Mouse (Mus musculus) heart, adult 11 months (tissue): ENCODE data around the gene Cirbp.

Source experiments
- DNase-seq: peaks from one replicate; pipeline ENCODE4 v3.0.0; 2022

Gene Cirbp

GRCm38 (mm10) chr10:80165392-80166128 is at the start of gene Cirbp:
Gene Cirbp (plus strand): TSS chr10:80165985.
- peak; percentile 97 for DNase-seq

GRCm38 (mm10) chr10:80116563-80116926 is 49.2 kb upstream of the Cirbp start:
- no peak for DNase-seq

- DNase-seq: peak; percentile 98
These were observed 48.7 kb upstream of the Cirbp start for GRCm38 (mm10) chr10:80116927-80117691.

GRCm38 (mm10) chr10:80117736-80118135 is 48.0 kb upstream of the Cirbp start:
- DNase-seq: peak; percentile 96

- no peak for DNase-seq
These were observed 47.2 kb upstream of the Cirbp start for GRCm38 (mm10) chr10:80118552-80118951.

- DNase-seq: no peak
These were observed 45.6 kb upstream of the Cirbp start for GRCm38 (mm10) chr10:80120146-80120545.

GRCm38 (mm10) chr10:80121639-80122038 is 44.1 kb upstream of the Cirbp start:
- DNase-seq: no peak

- DNase-seq: no peak
These were observed 41.7 kb upstream of the Cirbp start for GRCm38 (mm10) chr10:80123932-80124562.

- peak; percentile 94 for DNase-seq
These were observed 37.9 kb upstream of the Cirbp start for GRCm38 (mm10) chr10:80127920-80128319.

GRCm38 (mm10) chr10:80129846-80130245 is 35.9 kb upstream of the Cirbp start:
- DNase-seq: no peak

GRCm38 (mm10) chr10:80130403-80131031 is 35.3 kb upstream of the Cirbp start:
- DNase-seq: no peak

- no peak for DNase-seq
These were observed 34.4 kb upstream of the Cirbp start for GRCm38 (mm10) chr10:80131316-80131951.

- no peak for DNase-seq
These were observed 33.8 kb upstream of the Cirbp start for GRCm38 (mm10) chr10:80131952-80132350.

- DNase-seq: peak; percentile 97
These were observed 32.4 kb upstream of the Cirbp start for GRCm38 (mm10) chr10:80133226-80133849.

- DNase-seq: no peak
These were observed 31.4 kb upstream of the Cirbp start for GRCm38 (mm10) chr10:80134421-80134820.

- no peak for DNase-seq
These were observed 30.6 kb upstream of the Cirbp start for GRCm38 (mm10) chr10:80135161-80135560.

GRCm38 (mm10) chr10:80135641-80136040 is 30.1 kb upstream of the Cirbp start:
- DNase-seq: no peak

GRCm38 (mm10) chr10:80136179-80136951 is 29.4 kb upstream of the Cirbp start:
- peak; percentile 93 for DNase-seq

- peak; percentile 94 for DNase-seq
These were observed 28.7 kb upstream of the Cirbp start for GRCm38 (mm10) chr10:80136952-80137625.

GRCm38 (mm10) chr10:80137626-80138552 is 27.9 kb upstream of the Cirbp start:
- peak; percentile 94 for DNase-seq
